Mouse (Mus musculus): ENCODE data around the gene Med18.

- TF ChIP-seq CTCF (IDR thresholded peaks at IDR 0.05; ENCODE audit: insufficient read depth, low read depth, low read length) (no peak), POLR2A (IDR thresholded peaks at IDR 0.05; ENCODE audit: insufficient read depth, low read depth, low read length) (no peak)
Measured at GRCm38 (mm10) chr4:132421556-132421922, 42.2 kb downstream of the Med18 start.
